Mouse (Mus musculus): ENCODE results near the gene Tom1l1. TPM values are rescaled to one million over a fixed set of nuclear protein-coding genes. Genes with fewer than 3 reads are reported as not detected.

Tom1l1 gene
- 26.0 and 29.5 TPM in 2 replicates for polyA plus RNA-seq (2021; fragmentation: Nextera tagmentation)
- long read RNA-seq, experiment 1, full-length matches to known transcripts = 104 of 118 reads
- long read RNA-seq, experiment 1, partial matches to known transcripts = 8 of 118 reads
- long read RNA-seq, experiment 1, other reads (novel, unspliced or antisense) = 6 of 118 reads
- long read RNA-seq, experiment 2, full-length matches to known transcripts = 16 of 21 reads
- long read RNA-seq, experiment 2, partial matches to known transcripts = 4 of 21 reads
- long read RNA-seq, experiment 2, other reads (novel, unspliced or antisense) = 1 of 21 reads

DNA sequence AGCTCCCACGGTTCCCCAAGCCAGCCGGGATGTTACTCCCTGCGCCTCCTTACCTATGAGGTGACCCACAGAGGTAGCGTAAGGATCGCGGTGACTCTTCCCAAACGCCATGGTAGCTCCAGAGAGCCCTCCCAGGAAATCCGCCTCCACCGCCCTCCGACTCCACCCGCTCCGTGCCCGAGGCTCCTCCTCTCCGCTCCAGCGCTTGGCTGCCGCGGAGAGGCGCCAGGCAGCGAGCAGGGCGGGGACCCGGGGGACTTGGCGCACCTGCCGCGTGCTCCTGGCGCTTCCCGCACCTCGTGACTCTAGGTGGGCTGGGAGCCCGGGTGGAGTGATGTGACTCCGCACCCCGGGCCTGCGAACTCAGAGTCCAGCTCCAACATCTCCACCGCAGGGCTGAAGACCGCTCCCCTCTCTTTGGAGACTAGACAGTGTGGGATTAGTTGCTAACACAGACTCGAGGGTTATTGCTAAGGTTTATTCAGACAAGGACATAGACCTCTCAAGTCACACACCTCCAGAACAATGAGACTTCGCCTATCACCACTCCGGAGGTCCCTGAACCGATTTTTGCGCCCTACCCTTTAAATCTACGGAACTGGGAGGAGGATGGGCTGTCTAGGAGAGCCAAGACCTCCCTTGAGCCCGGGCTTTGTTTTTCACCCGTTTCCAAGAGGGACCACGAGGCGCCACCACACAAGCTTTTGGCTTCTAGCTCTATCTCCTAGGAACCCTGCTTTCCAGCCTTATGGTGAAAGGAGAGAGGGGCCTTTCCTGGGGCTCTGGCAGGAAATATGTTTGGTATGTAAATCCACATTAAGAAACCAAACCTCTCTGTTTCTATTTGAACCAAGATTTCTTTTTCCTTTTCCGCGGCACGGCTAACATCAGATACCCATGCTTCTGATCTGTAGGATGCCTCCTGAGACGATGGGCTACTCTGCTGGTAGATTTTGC, at the start of gene Tom1l1:
Gene Tom1l1, minus strand, starts transcription at position 907 of the 957 bp plus-strand sequence.

DNA sequence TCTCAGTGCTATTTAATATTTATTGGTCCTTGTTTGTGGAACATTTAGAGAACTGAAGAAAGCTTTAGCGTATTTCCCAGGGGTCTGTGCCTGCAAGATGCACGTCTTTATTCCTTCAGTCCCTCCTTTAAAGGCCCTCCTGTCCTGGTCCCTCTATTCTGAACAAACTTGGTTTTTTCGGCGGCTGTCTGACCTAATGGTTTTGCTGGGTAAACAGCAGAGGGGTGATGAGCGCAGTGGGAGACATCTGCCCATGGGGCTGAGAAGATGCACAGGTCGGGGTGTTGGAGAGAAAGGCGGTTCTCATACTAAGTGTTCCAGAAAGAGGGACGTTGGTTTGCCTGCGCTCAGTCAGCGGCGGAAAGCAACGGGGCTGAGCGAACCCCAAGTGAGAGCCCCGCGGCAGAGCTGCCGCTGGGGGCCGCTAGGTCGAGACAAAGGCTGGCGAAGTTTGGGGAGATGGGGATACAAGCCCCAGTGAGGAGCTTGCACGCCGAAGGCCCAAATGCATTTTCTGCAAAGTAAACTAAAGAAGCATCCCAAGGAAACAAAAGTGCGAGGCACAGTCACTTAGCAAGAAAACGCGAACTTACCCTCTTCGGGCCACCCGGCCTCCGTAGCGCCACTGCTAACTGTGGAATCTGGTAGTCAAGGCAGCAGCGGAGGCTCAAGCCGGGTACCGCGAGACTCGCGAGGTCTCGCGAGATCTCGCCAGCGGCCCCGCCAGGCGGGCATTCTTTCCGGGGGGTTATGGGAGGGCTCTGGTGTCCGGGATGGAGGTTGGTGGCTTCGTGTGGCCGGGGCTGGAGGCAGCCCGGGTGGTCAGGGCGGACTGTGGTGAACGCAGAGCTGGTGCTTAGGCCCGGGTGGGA, 50.5 kb downstream of the Tom1l1 start, which contains the start of the genes Stxbp4 and Cox11:
Gene Stxbp4, minus strand, starts transcription at position 645 of the 872 bp plus-strand sequence.
Gene Cox11, plus strand, starts transcription at position 734 of the 872 bp plus-strand sequence.

Other genes starting within 250 kb of the Tom1l1 start
- gene Stxbp4, start 50.3 kb downstream of the Tom1l1 start, polyA plus RNA-seq (2021; fragmentation: Nextera tagmentation) = 4.5 and 4.6 TPM in 2 replicates
- gene Cox11, start 50.2 kb downstream of the Tom1l1 start, polyA plus RNA-seq (2021; fragmentation: Nextera tagmentation) = 26.9 and 32.7 TPM in 2 replicates

Data from left cerebral cortex, adult 6 months (tissue).